Mouse (Mus musculus): ENCODE data around the gene 4930579F01Rik.
A peak's percentile ranks its signal among the peaks of the same experiment; 100 is the strongest.

Gene 4930579F01Rik

GRCm38 (mm10) chr3:138193683-138194302 is at the start of gene 4930579F01Rik:
Gene 4930579F01Rik, minus strand, starts transcription at chr3:138193825.
- no peak for DNase-seq (ENCODE audit: low spot score)

- no peak for DNase-seq (ENCODE audit: low spot score)
Observed at GRCm38 (mm10) chr3:138242933-138243332, 49.3 kb upstream of the 4930579F01Rik start.

DNA sequence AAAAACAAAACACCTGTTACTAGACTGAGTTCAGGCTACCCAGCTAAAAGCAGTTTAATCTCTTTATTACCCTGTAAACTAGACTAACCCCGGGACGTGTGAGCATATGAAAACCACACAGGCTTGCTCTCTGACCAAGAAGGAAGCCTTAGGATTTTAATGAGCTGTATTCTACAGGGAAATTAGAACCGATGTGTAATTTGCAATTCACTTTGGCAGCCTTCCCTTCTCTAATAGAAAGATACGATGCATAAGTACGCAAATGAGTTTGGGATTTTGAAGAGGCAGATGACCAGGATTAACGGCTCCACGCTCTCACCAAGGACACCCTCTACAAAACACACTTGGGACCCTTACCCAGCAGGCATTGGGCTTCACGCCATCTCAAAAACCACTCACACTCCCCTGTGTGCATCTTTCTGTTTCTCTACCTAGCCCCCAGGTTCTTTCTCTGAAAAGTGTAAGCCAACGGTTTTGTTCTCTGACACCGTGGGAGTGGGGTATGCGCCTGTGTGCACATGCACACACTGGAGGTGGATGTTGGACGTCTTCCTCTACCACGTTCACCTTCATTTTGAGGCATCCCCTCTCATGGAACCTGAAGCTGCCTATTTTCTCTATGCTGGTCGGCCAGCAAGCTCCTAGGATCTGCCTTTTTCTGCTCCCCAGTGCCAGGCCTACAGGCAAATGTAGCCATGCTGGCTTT is 48.5 kb upstream of the 4930579F01Rik start:
- DNase-seq (ENCODE audit: low spot score) = no peak

- DNase-seq (ENCODE audit: low spot score) = no peak
Observed at GRCm38 (mm10) chr3:138241371-138241770, 47.7 kb upstream of the 4930579F01Rik start.

DNA sequence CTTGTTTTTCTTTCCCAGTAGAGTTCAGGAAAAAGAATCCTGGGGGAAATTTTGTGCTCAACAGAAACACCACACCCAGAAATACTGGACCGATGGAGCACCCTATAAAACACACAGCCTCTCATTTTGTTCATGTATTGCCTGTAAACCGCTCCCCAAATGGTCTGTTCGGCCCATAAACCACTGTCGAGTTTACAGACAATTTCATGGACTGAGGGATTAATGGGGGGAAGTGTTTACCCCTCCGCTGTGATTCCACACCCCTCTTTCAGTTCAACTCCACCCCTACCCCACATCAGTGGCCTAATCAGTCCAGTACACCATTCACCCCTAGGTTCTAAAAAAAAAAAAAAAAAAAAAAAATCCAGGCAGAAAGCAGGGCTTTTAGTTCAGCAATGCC is 47.3 kb upstream of the 4930579F01Rik start:
- no peak for DNase-seq (ENCODE audit: low spot score)

DNA sequence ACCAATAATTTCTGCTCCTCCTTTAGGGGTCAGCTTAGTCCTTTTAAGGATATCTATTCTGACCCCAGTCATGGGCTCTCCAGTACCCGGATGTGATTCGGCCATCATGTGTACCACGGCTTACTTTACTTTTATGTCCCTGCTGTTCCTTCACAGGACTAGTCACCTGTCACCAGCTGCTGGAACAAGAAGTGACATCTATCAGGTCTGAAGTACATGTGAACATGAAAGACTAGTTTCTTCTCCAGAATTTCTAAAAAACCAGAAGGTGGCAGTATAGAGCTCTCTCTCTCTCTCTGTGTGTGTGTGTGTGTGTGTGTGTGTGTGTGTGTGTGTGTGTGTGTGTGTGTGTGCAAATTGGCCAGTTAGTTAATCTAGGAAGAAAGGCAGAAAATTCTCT is 46.8 kb upstream of the 4930579F01Rik start:
- DNase-seq (ENCODE audit: low spot score) = no peak

GRCm38 (mm10) chr3:138239461-138239860 is 45.8 kb upstream of the 4930579F01Rik start:
- no peak for DNase-seq (ENCODE audit: low spot score)

DNA sequence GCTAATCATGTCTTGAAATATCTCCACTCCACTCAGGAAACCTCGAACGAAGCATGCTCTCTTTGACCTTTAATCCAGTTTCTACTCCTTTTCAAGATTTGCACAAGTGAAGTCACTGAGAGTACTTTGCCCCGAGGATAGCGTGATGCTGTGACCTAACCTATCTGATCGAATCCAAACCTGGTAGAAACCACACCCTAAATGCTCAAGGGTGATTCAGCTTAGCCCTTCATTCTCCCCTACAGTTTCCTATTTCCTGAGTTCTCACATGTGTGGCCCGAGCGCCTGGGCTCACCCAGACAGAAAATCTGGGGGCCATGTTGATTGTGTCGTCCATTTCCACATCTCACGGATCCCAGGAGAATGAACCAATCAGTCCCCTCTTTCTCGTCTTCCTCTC is 44.4 kb upstream of the 4930579F01Rik start:
- DNase-seq (ENCODE audit: low spot score) = no peak

GRCm38 (mm10) chr3:138236546-138237163 is 43.0 kb upstream of the 4930579F01Rik start:
- DNase-seq (ENCODE audit: low spot score) = no peak

GRCm38 (mm10) chr3:138231531-138231930 is 37.9 kb upstream of the 4930579F01Rik start:
- no peak for DNase-seq (ENCODE audit: low spot score)

- no peak for DNase-seq (ENCODE audit: low spot score)
Observed at GRCm38 (mm10) chr3:138230266-138230665, 36.6 kb upstream of the 4930579F01Rik start.

GRCm38 (mm10) chr3:138229448-138229847 is 35.8 kb upstream of the 4930579F01Rik start:
- no peak for DNase-seq (ENCODE audit: low spot score)

GRCm38 (mm10) chr3:138227782-138228181 is 34.2 kb upstream of the 4930579F01Rik start:
- no peak for DNase-seq (ENCODE audit: low spot score)

DNA sequence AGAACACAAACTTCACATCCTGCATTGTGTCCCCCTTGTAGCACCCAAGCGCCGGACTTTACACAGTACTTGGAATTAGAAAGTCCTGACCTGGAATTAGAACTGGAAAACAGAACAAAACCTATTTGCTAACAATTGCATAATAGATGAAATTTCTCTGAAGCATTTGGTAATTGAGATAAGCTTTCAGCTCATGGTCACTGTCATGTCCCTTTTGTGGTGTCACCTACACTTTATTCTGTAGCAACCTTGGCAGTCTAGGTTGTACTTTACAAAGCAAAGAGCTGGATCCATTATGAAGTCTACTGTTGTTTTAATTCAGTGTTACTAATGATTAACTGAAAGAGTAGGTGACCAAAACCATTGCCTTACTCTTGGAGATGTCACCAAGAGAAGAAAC is 33.5 kb upstream of the 4930579F01Rik start:
- DNase-seq (ENCODE audit: low spot score) = no peak

GRCm38 (mm10) chr3:138226476-138226875 is 32.9 kb upstream of the 4930579F01Rik start:
- DNase-seq (ENCODE audit: low spot score) = no peak

- no peak for DNase-seq (ENCODE audit: low spot score)
Observed at GRCm38 (mm10) chr3:138225853-138226252, 32.2 kb upstream of the 4930579F01Rik start.

GRCm38 (mm10) chr3:138225331-138225730 is 31.7 kb upstream of the 4930579F01Rik start:
- no peak for DNase-seq (ENCODE audit: low spot score)

GRCm38 (mm10) chr3:138224363-138224954 is 30.8 kb upstream of the 4930579F01Rik start:
- DNase-seq (ENCODE audit: low spot score) = no peak

DNA sequence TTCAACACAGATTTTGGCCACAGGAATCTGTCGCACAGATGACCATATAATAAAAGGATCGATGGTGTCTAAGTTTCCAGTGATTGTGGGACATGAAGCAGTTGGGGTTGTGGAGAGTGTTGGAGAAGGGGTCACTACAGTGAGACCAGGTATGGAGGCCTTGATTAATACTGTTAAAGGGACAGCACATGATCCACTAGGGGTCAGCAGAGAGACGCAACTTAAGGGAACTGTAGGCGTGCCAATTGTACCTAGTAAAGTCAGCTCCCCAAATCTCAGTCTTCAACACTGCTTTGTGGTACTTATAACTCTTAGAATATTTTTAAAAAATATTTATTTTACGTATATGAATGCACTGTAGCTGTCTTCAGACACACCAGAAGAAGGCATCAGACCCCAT is 29.3 kb upstream of the 4930579F01Rik start:
- DNase-seq (ENCODE audit: low spot score) = peak; percentile 84

DNA sequence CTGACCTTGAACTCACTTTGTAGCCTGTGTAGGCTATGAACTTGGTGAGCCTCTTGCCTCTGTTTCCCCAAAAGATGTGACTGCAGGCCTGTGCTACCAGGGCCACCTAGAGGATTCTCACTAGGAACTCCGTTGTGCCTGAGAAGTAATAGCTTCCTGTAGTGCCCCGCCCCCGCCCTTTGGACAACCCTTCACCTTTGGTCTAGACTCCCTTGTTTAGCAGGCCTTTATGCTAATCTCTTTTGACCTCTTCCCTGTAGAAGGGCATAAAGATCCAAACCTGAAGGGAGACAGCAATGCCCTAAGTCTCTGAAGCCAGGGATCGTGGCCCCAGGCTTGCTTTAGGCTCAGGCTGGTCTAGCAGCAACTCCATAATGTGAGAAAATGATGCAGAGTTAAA is 28.9 kb upstream of the 4930579F01Rik start:
- no peak for DNase-seq (ENCODE audit: low spot score)

DNA sequence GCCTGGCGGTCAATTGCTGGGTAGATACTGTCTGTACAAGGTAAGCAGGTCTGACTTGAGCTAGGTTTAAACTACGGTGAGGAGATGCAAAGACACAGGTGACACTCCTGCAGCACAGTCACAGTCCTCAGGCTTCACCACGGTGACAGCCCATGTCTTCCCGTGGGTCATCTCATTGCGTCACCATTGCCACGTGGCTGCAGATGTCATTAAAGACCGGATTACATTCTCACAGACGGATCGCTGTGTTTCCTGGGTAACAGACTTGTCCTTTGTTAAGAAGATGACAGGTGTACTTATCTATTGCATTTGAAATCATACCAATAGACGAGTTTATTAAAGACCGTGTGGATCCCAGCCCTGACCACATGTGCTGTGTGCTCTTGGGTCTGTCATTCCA is 27.5 kb upstream of the 4930579F01Rik start:
- DNase-seq (ENCODE audit: low spot score) = no peak

- DNase-seq (ENCODE audit: low spot score) = no peak
Observed at GRCm38 (mm10) chr3:138217631-138218264, 24.1 kb upstream of the 4930579F01Rik start, which contains the start of gene Adh7. Gene Adh7, plus strand, starts transcription at chr3:138217760.
